Mouse (Mus musculus) leukemia stem cell, adult 10-12 weeks (primary cell): ENCODE data around the gene Olfr825. TPM values are rescaled to one million over a fixed set of nuclear protein-coding genes. Genes with fewer than 3 reads are reported as not detected.

Experiments used
- polyA plus RNA-seq: library from polyadenylated mRNA; stranded (reverse); fragments of >175 nt; gene quantifications from 2 replicates; pipeline ENCODE4 v1.2.3, GENCODE M21; 2012; ENCODE audit warnings: low replicate concordance

Olfr825 gene
- not detected in 2 replicates for polyA plus RNA-seq

GRCm38 (mm10) chr10:130166666-130167065, at the start of gene Olfr825:
Olfr825 (minus strand) TSS chr10:130166766.

DNA sequence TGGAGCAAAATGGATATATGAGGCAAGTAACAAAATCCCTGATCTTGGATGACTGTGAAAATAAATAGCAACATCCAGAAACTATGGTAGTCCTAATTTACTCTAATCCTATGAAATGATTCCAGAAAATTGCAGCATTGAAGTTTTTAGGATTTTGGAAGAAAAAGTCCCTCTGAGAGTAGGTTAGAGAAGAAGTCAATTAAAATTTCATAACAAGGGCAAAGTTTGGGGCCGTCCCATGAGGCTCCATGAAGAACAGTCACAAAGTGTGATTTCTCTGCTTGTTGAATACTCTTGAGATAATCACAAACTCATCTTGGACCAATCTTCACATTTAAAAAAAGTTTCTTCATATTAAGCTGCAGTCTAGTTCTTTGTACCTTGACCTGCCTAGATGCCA, 47.7 kb upstream of the Olfr825 start, which contains the start of gene Olfr827:
Gene Olfr827, minus strand, starts transcription at position 101 of the 400 bp plus-strand sequence.

DNA sequence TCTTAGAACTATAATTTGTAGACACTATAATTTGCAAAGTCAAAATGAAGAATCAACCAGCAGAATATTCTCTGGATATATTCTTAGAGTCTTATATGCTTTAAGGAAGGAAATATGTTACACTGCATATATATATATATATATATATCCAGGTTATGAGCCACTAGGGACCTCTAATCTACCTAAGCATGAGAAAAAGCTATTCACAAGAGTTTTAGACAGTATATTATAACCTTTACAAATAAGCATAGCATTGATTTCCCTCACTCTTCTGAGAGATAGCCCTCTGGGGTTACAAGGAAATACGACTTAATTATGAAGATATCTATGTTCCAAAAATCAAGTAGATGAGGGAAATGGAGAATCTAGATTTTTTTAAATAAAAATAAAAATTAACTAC, 17.5 kb upstream of the Olfr825 start, which contains the start of gene Olfr826:
Gene Olfr826, minus strand, starts transcription at position 101 of the 400 bp plus-strand sequence.

GRCm38 (mm10) chr10:130129900-130130299, 36.7 kb downstream of the Olfr825 start, which contains the start of gene Olfr824:
Olfr824 (minus strand) TSS chr10:130130000.

GRCm38 (mm10) chr10:130115283-130115682, 51.3 kb downstream of the Olfr825 start, which contains the start of gene Olfr823:
Olfr823 (minus strand) TSS chr10:130115383.

Other genes with a start within 250 kb of the Olfr825 start
- not detected in 2 replicates for gene Olfr818, start 217.7 kb downstream of the Olfr825 start, polyA plus RNA-seq
- gene Olfr819, start 199.5 kb downstream of the Olfr825 start, polyA plus RNA-seq = not detected in 2 replicates
- not detected in 2 replicates for gene Olfr247, start 190.6 kb downstream of the Olfr825 start, polyA plus RNA-seq
- gene Gm10310, start 181.7 kb downstream of the Olfr825 start, polyA plus RNA-seq = not detected in 2 replicates
- gene Olfr820, start 154.1 kb downstream of the Olfr825 start, polyA plus RNA-seq = not detected in 2 replicates
- gene Olfr821, start 136.4 kb downstream of the Olfr825 start, polyA plus RNA-seq = not detected in 2 replicates
- gene Olfr822, start 95.6 kb downstream of the Olfr825 start, polyA plus RNA-seq = not detected in 2 replicates
- not detected in 2 replicates for gene Olfr823, start 51.4 kb downstream of the Olfr825 start, polyA plus RNA-seq
- gene Olfr824, start 36.8 kb downstream of the Olfr825 start, polyA plus RNA-seq = 0.33 TPM in 1 of 2 replicates, not detected in the other
- gene Olfr826, start 17.4 kb upstream of the Olfr825 start, polyA plus RNA-seq = not detected in 2 replicates
- gene Olfr827, start 47.6 kb upstream of the Olfr825 start, polyA plus RNA-seq = not detected in 2 replicates
- not detected in 2 replicates for gene Neurod4, start 113.5 kb upstream of the Olfr825 start, polyA plus RNA-seq
- gene Tespa1, start 156.1 kb upstream of the Olfr825 start, polyA plus RNA-seq = 0.23 and 0.78 TPM in 2 replicates
- gene Vmn2r84, start 227.6 kb upstream of the Olfr825 start, polyA plus RNA-seq = 0.02 TPM in 1 of 2 replicates, not detected in the other